Mouse (Mus musculus): ENCODE data around the gene Efcab8.
"Not testable (repeated sequence)": the region's sequence is repeated elsewhere in the genome, so short reads cannot be mapped to it uniquely, and the experiment has no call there.

The Efcab8 gene

GRCm38 (mm10) chr2:153779394-153779981 lies at the start of gene Efcab8:
TSS of gene Efcab8 (plus strand) at chr2:153779931.
- peak; percentile 6 for DNase-seq

- DNase-seq = no peak
Measured at GRCm38 (mm10) chr2:153734033-153734432, 45.7 kb upstream of the Efcab8 start.

DNA sequence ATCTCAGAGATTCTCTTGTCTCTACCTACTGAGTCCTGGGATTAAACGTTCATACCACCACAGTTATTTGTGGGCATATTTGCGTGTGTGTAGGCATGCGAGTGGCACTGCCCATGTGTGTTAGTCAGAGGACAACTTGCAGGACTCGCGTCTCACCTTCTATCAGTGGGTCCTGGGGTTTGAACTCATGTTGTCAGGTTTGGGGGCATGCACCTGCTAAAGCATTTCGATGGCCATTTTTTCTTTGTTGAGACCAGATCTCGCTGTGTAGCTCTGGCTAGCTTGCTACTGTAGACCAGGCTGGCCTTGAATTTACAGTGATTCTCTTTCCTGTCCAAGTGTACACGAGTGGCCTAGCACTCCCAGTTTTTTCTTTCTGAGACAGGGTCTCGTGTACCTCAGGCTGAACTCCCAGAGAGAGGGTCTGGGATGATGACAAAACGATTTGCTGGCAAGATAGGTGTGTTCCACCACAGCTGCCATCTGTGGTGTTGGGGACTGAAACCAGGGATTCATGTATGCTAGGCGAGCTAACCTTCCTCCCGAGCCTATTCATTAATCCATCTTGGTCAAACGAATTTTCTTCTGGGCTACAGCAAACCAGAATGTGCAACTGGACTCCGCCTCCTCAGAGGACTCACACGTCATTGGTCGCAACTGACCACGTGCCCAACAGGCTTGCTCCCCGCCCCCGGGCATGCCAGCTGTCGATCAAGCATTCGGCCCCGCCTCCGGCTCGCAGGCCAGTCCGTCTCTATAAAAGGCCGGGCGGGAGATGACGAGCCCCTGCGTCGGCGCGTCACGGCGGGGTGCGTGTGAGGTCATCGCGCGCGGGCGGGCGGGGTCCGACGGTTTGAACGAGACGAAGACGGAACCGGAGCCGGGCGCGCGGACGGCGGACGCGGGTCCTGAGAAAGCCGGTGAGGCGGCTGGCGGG lies 39.0 kb upstream of the Efcab8 start, which contains the start of gene Mapre1:
Mapre1 (plus strand) TSS at position 775 of the 937 bp plus-strand sequence.
- DNase-seq = peak; percentile 99

- DNase-seq = peak; percentile 83
Measured at GRCm38 (mm10) chr2:153741437-153742065, 38.2 kb upstream of the Efcab8 start.

- no peak for DNase-seq
Measured at GRCm38 (mm10) chr2:153747994-153748393, 31.7 kb upstream of the Efcab8 start.

GRCm38 (mm10) chr2:153750363-153750762 lies 29.4 kb upstream of the Efcab8 start:
- no peak for DNase-seq

- no peak for DNase-seq
Measured at GRCm38 (mm10) chr2:153762121-153762520, 17.6 kb upstream of the Efcab8 start.

DNA sequence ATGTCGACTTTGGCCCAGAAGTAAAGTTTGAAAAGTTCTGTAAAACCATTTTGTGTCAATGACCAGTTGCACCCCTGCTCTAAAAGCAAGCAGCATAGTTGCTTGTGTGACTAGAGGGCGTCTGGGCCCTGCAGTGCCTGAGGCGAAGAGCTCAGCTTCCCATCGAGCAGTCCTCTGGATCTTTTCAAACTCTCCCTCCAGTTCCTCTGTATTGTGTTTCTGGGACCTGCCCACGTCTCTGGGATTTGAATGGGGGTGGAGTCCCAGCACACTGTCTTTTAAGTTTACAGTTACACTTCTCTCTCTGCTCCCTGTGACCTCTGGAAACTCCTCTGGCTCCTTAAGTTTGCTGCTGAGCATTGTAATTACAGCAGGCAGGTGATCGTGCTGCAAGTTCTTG lies 12.2 kb upstream of the Efcab8 start:
- no peak for DNase-seq

DNA sequence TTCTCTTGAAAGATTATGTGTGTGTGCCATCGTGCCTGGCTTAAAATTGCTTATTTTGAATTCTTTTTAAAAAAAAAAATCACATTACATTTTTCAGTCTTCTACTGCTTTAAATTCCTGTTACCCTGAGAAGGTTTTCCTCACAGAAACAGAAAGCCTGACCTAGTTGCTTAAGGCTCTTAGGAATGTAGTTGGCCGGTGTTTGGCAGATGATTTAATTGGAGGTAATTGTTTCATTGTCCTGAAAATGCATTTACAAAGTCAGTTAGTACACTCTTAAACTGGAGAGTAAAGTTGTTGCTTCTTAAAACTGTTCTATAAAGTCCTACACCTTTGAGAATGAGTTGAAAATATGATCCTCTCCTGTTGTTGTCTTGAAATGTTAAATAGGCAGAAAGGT lies 10.8 kb upstream of the Efcab8 start:
- DNase-seq = no peak

- no peak for DNase-seq
Measured at GRCm38 (mm10) chr2:153772950-153773349, 6.8 kb upstream of the Efcab8 start.

DNA sequence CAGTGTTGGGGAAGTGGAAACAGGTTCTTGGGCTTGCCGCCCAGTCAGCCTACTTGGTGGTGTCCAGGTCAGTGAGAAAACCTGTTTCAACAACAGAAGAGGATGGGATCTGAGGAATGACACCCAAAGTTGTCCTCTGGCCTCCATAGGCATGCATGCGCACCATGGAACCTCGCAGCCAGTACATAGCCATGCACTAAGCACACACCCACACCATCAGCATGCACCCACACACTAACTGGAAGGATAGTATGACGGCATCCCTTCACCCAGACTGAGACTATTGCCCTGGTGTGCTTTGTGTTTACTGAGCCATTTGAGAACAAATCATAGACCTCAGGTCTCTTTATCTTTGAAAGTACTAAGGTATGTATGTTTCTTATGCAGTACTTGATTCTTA lies 4.3 kb upstream of the Efcab8 start:
- DNase-seq = no peak

GRCm38 (mm10) chr2:153778638-153779362 lies 931 bp upstream of the Efcab8 start:
- DNase-seq = peak; percentile 86

- no peak for DNase-seq
Measured at GRCm38 (mm10) chr2:153781181-153781580, 1.4 kb downstream of the Efcab8 start.

DNA sequence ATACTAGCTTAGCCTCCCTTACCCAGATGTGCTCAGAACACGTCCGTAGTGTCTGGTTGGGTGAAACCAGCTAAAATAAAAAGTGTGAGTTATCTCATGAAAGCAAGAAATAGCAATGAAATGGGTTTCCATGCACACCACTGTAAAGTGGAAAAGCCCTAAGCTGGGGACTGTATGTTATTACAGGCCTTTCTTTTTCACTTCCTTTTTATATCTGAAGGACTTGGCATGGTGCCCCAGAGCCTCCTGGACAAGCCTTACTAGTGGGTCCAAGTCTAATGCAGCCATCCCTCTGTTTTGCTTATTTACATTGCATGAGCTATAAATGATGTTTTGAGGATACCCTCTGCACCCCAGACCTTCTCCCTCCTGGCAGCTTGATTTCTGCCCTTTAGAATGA lies 4.9 kb downstream of the Efcab8 start:
- DNase-seq = peak; percentile 46

GRCm38 (mm10) chr2:153793366-153793765 lies 13.6 kb downstream of the Efcab8 start:
- no peak for DNase-seq

DNA sequence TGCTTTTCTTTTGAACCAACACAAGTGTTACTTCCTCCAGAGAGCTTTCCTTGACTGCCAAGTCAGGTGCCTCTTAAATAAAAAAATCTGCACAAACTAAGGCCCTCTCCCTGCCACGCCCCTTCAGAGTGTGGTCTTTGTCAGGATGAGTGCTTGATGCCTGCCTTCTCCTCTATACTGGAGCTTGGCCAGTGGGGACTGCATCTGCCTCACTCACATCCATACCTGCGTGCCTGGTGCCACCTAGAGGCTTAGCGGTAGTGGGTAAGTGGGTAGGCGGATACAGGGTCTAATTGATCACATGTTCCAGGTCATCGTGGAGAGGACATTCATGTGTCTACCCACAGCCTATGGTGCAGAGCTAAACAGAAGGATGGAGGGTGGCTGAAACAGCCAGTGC lies 15.4 kb downstream of the Efcab8 start:
- peak; percentile 33 for DNase-seq

DNA sequence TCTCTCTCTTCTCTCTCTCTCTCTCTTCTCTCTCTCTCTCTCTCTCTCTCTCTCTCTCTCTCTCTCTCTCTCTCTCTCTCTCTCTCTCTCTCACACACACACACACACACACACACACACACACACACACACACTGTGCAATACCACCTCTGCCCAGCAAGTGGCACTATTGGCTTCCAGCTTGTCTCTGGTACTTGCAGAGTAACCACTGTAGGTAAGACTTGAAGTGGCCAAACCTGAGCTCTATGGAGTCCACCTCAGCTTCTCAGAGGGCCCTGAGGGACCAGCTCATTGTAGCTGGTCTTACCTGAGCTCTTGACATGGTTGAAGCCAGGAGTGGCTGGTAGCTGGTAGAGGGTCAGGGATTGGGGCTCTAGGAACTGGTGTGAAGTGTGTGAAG lies 27.7 kb downstream of the Efcab8 start:
- DNase-seq = peak; percentile 57

- no peak for DNase-seq
Measured at GRCm38 (mm10) chr2:153808146-153808545, 28.4 kb downstream of the Efcab8 start.

DNA sequence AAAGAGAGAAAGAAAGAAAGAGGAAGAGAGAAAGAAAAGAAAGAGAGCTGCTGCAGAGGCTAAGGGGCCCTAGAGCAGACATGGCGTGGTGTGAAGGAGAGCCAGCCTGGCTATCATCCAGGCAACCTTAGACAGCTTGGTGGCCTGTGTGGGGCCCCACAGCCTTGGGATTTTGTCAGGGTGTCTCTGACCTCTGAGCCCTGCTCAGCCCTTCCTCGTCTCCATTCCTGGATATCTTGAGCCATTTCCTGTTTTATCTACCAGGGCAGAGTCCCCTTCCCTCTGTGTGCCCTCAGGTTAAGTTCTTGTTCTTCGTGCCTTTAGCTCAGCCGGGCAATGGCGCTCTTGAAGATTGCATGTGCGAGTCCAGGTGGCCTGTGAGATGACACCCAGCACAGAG lies 29.1 kb downstream of the Efcab8 start:
- DNase-seq = no peak

GRCm38 (mm10) chr2:153809921-153810320 lies 30.2 kb downstream of the Efcab8 start:
- DNase-seq = peak; percentile 5

- no peak for DNase-seq
Measured at GRCm38 (mm10) chr2:153822005-153822543, 42.3 kb downstream of the Efcab8 start.

GRCm38 (mm10) chr2:153824593-153824992 lies 44.9 kb downstream of the Efcab8 start:
- peak; percentile 38 for DNase-seq

GRCm38 (mm10) chr2:153825900-153826299 lies 46.2 kb downstream of the Efcab8 start:
- not testable (repeated sequence) for DNase-seq
